Mouse (Mus musculus) Patski (cell line): Measurements from ENCODE around the gene Kcnk13. TPM values are rescaled to one million over a fixed set of nuclear protein-coding genes. Genes with fewer than 3 reads are reported as not detected.

Experiments used
- ATAC-seq: fragments of 100-300 bp; one replicate; pipeline ENCODE4 v1.8.0; 2021
- CTCF ChIA-PET: fragments of 350-600 bp; sonication (Branson Sonifier 250); formaldehyde crosslinking; loops from one replicate; lab custom pipeline; 2022; ENCODE audit warnings: inconsistent platforms; lab: Charles Lee
- POLR2A ChIA-PET: fragments of 350-600 bp; sonication (Branson Sonifier 250); formaldehyde crosslinking; loops from one replicate; lab custom pipeline; 2022; ENCODE audit warnings: antibody characterized with exemption, inconsistent platforms; lab: Charles Lee
- DNase-seq: peaks from one replicate; pipeline ENCODE4 v3.0.0-alpha.2; 2011; ENCODE audit warnings: low read depth, low spot score
- H3K27me3 ChIP-seq: fragments of 371-371 bp; one replicate; pipeline ENCODE4 v1.5.1; 2021
- CTCF ChIP-seq: fragments of 100-300 bp; IDR thresholded peaks from one replicate; pipeline ENCODE4 v1.5.1; 2021
- in situ Hi-C: fragments of 300-500 bp; cut with MboI; formaldehyde crosslinking; loops from 3 replicates; pipeline ENCODE4 v1.11.1; 2018; ENCODE audit warnings: low pct_unique_long_range_greater_than_20kb, mixed read lengths
- polyA plus RNA-seq: library from polyadenylated mRNA; unstranded; gene quantifications from one replicate; pipeline ENCODE4 v1.2.3, GENCODE M21; 2021

Gene Kcnk13
- polyA plus RNA-seq, 1 experiment from 2014 or later: not detected

DNA sequence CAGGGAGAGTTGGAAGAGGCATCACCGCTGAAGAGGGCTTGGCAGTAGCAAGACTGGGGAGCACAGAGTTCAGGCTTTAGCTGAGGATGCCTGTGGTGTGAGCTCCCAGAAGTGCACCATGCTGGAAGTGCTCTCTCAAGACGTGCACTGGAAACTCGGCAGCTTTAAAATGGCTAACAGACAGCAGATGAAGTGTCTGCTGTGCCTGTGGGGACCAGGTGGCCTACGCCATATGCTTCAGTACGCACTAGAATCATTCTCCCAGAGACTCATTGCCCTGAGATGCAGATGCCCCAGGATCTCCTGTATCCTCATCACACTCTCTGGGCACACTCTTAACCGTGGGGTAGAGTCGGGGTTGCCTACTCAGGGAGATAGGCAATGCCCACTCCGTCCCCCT, 28.9 kb upstream of the Kcnk13 start:
- ATAC-seq (no peak), DNase-seq (no peak)
- H3K27me3 ChIP-seq: no peaks in the 10 kb centered on the region
- no peak for TF ChIP-seq CTCF
- in situ Hi-C loops: no loop called here
- ChIA-PET POLR2A (no interaction called here), CTCF (interaction anchor here (1.2 to 1.3 kb wide), 2 partner anchors 28 to 29 kb away, joined by 3 to 6 read pairs; no protein-coding TSS in a partner anchor)

DNA sequence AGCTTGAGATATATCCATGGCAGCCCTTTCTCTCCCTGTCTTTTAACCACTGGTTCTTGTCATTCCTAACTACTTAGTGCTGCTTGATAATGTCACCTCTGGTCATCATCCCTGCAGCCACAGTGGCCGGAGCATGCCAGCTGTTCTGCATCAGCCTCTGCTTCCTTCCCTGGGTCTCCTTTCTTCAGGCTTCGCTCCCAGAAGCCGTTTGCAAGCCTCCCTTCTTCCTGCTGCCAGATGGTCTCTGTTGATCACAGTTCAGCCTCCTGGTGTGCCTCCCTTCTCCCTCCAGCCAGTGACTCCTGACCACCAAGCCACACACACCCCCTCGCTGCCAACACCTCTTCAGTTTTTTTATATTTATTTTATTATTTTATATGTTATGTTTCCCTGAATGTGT, 25.8 kb upstream of the Kcnk13 start:
- ChIA-PET POLR2A (no interaction called here), CTCF (interaction anchor here (1.3 to 1.5 kb wide), 2 partner anchors 21 to 24 kb away, joined by 3 read pairs; no protein-coding TSS in a partner anchor)
- ATAC-seq (no peak), DNase-seq (no peak)
- TF ChIP-seq CTCF: no peak
- no peaks in the 10 kb centered on the region for H3K27me3 ChIP-seq
- in situ Hi-C loops: no loop called here

DNA sequence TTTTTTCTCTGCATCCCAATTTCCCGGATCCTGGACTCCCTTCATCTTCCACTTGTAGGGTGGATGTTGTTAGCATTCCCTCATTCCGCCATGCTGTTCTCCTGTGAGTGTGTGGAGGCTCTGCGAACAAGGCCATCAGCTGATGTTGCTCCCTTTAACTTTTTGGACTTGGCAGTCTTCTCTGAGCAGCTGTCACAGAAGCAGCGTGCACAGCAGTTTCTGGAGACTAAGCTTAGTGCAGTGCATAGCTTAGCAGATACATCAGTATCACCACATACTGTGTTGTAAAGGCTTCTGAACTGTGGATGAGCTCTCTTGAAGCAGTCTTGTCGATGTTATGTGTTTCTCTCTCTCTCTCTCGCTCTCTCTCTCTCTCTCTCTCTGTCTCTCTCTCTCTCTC, 25.1 kb upstream of the Kcnk13 start:
- no peak for TF ChIP-seq CTCF
- in situ Hi-C loops: no loop called here
- no peaks in the 10 kb centered on the region for H3K27me3 ChIP-seq
- DNase-seq: no peak
- ChIA-PET CTCF (interaction anchor here (0.6 to 1.4 kb wide), 2 partner anchors 25 to 646 kb away, joined by 3 to 5 read pairs; partner anchors contain the start of gene Kcnk13), POLR2A (no interaction called here)
- no peak for ATAC-seq

DNA sequence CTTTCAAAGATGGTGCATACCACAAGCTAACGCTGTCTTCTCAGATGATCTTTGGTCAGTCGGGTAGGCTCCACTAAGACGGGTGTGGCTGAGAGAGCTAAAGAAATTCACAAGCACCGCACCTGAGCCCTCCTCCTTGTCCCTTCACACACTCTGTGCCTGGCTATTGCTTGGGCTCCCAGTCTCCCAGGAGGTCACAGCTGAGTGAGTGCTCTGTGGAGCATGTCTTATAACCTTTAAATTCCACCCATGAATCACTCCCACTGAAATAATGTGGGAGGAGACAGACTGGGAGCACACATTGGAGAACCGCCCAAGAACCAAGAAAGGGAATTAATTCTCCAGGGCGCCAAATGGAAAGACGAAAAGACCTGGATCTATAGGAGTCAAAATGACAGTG, 23.6 kb upstream of the Kcnk13 start:
- ChIA-PET CTCF (interaction anchor here (1.4 to 1.7 kb wide), 2 partner anchors 19 to 39 kb away, joined by 4 read pairs; no protein-coding TSS in a partner anchor), POLR2A (no interaction called here)
- no peak for DNase-seq
- peak; percentile 53 for ATAC-seq
- no peaks in the 10 kb centered on the region for H3K27me3 ChIP-seq
- TF ChIP-seq CTCF: no peak
- in situ Hi-C loops: no loop called here

DNA sequence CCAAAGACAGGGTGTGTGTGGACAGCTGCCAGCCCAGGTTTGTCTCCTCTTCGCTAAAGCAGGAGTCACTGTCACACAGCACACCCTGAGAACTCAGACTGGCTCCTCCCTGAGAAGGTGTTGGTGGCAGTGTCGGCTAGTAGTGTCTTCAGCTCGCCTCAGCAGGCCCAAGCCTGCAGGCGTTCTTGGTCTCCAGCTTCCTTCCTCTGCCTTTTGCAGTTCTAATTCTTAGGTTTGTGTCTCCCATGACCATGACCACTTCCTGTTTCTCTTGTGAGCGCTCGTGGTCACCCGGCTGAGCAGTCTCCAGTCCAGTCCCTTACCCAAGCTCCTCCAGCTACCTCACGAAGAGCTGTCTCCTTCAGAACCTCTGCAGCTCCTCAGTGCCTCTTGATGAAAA, 21.9 kb upstream of the Kcnk13 start:
- ATAC-seq: peak; percentile 42
- CTCF ChIA-PET: interaction anchor here (0.6 to 1.5 kb wide), 5 partner anchors 9 to 23 kb away, joined by 3 to 4 read pairs (median 3); no protein-coding TSS in a partner anchor
- in situ Hi-C loops: no loop called here
- POLR2A ChIA-PET: interaction anchor here (1.6 kb wide), 1 partner anchor 24 kb away, joined by 3 read pairs; no protein-coding TSS in a partner anchor
- no peak for TF ChIP-seq CTCF
- DNase-seq: no peak
- H3K27me3 ChIP-seq: no peaks in the 10 kb centered on the region

DNA sequence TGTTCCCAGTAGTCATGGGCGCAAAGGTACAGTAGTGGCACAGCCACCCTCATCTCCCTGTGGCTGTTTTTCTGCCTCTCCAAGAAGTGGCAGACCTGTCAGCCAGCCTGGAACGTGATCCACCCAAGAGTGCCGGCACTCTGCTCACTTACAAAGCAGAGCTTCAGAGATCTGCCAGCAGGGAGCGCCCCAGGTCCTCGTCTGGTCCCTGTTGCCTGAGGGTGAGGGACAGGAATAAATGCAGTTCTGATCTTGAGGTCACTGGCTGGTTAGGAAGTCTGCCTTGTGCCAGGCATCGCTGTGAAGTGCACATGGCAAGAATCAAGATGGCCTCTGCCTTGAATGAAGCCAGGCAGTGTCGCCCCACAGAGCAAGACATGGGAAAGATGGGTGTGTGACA, 11.4 kb upstream of the Kcnk13 start:
- TF ChIP-seq CTCF: no peak
- CTCF ChIA-PET: interaction anchor here (1.4 kb wide), 1 partner anchor 34 kb away, joined by 3 read pairs; no protein-coding TSS in a partner anchor
- no peaks in the 10 kb centered on the region for H3K27me3 ChIP-seq
- in situ Hi-C loops: no loop called here
- POLR2A ChIA-PET: no interaction called here
- no peak for DNase-seq
- ATAC-seq: no peak

DNA sequence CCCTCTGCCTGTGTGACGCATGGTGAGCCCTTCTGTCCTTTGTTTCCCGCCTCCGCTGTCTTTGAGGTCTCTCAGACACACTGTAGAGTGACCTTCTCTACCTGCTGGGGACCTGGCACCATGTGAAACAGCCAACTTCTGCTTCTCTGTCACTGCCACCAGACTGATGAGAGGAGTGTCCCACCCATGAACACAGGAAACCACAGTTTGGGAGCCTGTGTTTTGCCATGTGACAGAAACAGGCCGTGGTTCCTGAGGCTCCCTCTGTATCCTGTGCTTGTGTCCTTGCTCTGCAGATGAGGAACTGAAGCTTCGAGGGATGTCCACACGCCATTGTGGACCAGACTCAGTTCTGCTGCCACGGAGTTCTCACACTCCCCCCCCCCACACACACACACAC, 7.9 kb upstream of the Kcnk13 start:
- POLR2A ChIA-PET: no interaction called here
- DNase-seq (no peak), ATAC-seq (no peak)
- no peak for TF ChIP-seq CTCF
- no peaks in the 10 kb centered on the region for H3K27me3 ChIP-seq
- CTCF ChIA-PET: interaction anchor here (0.9 kb wide), 1 partner anchor 14 kb away, joined by 3 read pairs; no protein-coding TSS in a partner anchor
- in situ Hi-C loops: no loop called here

DNA sequence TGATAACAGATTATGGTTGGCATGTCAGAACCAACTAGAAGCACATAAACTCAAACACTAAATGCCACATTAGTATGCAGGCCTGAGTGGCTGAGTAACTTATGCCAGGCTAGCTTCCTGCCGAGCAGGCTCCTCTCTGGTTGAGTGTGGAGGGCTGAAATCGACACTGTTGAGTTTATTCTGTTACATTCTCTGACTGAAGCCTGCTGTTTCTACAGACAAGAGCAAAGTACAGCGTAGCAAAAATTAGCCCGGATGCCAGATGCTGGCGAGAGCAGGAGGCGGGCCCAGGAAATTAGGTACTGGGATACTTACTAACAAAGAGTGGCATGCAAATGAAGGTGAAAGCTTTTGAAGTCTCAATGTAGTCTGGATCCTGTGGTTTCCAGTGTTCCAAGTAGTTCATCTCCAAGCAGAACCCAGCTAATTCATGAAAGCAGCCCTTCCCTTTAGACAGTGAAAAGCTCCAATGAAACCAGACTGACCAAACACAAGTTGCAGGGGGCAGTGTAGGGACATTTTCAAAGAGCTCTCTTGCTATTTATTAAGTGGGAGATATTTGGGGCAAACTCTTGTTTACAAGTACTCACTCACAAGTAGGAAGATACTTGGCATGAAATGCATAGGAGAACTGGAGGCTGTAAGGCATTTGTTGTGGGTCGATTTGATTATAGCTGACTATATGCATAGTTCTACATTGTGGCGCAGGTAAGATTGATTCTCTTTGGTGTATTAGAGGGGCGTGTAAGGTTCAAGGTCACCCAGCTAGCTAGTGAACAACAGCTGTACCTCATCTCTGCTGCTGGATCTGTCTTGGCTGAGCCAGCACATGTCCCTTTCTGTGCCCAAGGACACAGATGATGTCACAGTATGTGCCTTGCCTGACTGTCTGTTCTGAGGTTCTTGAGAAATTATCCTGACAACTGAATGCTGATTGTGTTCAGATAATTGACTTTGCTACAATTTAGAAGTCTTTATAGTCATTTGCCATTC, 5.9 kb upstream of the Kcnk13 start:
- DNase-seq (no peak), ATAC-seq (no peak)
- no peak for TF ChIP-seq CTCF
- peaks cover 15% of the 10 kb centered on the region for H3K27me3 ChIP-seq
- ChIA-PET CTCF (no interaction called here), POLR2A (interaction anchor here (0.7 kb wide), 1 partner anchor 1077 kb away, joined by 3 read pairs; no protein-coding TSS in a partner anchor)
- in situ Hi-C loops: no loop called here

DNA sequence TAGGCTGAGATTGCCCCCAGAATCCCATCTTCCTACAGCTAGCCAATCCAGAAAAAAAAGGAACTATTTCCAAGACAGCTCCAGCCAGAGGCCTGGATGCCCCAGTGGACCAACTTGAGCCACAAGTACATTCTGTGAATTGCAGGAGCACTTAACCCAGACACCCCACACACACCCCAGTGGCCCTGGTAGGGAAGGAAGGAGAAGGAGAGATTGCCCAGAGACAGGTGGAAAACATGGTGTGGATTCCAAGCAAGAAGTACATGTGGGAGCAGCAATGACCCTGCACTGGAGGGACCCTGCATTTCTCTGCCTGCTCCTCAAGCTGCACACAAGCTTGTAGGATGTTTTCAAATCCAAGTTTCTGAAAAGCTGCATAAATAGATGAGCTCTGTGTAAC, 5.0 kb upstream of the Kcnk13 start:
- in situ Hi-C loops: no loop called here
- peaks cover 21% of the 10 kb centered on the region for H3K27me3 ChIP-seq
- no peak for TF ChIP-seq CTCF
- POLR2A ChIA-PET: no interaction called here
- no peak for ATAC-seq
- no peak for DNase-seq
- CTCF ChIA-PET: interaction anchor here (1.0 kb wide), 1 partner anchor 22 kb away, joined by 3 read pairs; no protein-coding TSS in a partner anchor

DNA sequence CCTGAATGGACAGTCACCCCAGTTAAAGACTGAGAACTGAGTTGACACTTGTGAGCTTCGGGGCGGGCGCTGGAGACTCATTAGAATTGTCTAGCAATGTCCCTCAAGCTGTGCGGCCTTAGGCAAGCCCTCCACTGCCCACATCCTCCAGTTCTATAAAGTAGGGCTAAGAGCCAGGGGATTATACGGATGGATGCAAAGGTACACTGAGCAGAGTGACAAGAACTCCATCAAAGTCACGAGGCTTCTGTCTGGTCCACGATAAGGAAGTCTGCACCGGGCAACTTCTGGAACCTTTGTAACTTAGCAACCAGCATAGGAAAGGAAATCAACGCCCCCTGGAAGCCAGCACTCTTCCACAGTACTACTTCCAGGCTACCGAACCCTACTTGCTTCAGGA, 4.4 kb upstream of the Kcnk13 start:
- ChIA-PET POLR2A (no interaction called here), CTCF (interaction anchor here (1.0 to 1.3 kb wide), 2 partner anchors 22 to 57 kb away, joined by 3 to 5 read pairs; no protein-coding TSS in a partner anchor)
- in situ Hi-C loops: loop anchor here (5.0 to 10.0 kb wide), 4 partner anchors 33 to 875 kb away; no protein-coding TSS in a partner anchor
- H3K27me3 ChIP-seq: peaks cover 27% of the 10 kb centered on the region
- no peak for DNase-seq
- ATAC-seq: no peak
- no peak for TF ChIP-seq CTCF
